Mouse (Mus musculus) retina, adult 2 months (tissue): ENCODE measurements around the gene B3galt1.

Source experiments
- DNase-seq: peaks from one replicate; pipeline ENCODE4 v3.0.0-alpha.2; 2012; ENCODE audit warnings: low read depth, low spot score

Gene B3galt1

GRCm38 (mm10) chr2:67565480-67566331, at the start of gene B3galt1:
B3galt1 (plus strand) TSS chr2:67565871.
- DNase-seq = peak; percentile 57

- peak; percentile 15 for DNase-seq
These were observed 49.3 kb upstream of the B3galt1 start for GRCm38 (mm10) chr2:67516405-67516804.

GRCm38 (mm10) chr2:67535347-67535746, 30.3 kb upstream of the B3galt1 start:
- DNase-seq = no peak

GRCm38 (mm10) chr2:67539426-67539825, 26.2 kb upstream of the B3galt1 start:
- no peak for DNase-seq

- DNase-seq = no peak
These were observed 23.5 kb upstream of the B3galt1 start for GRCm38 (mm10) chr2:67541957-67542696.

- no peak for DNase-seq
These were observed 21.2 kb upstream of the B3galt1 start for GRCm38 (mm10) chr2:67544426-67544825.

- no peak for DNase-seq
These were observed 706 bp upstream of the B3galt1 start for GRCm38 (mm10) chr2:67564851-67565479.

GRCm38 (mm10) chr2:67566566-67566965, 895 bp downstream of the B3galt1 start:
- DNase-seq = no peak

- DNase-seq = no peak
These were observed 1.5 kb downstream of the B3galt1 start for GRCm38 (mm10) chr2:67567141-67567680.

- DNase-seq = no peak
These were observed 11.0 kb downstream of the B3galt1 start for GRCm38 (mm10) chr2:67576634-67577033.

GRCm38 (mm10) chr2:67583091-67583490, 17.4 kb downstream of the B3galt1 start:
- DNase-seq = no peak

- no peak for DNase-seq
These were observed 24.7 kb downstream of the B3galt1 start for GRCm38 (mm10) chr2:67590408-67590807.

GRCm38 (mm10) chr2:67591831-67592629, 26.4 kb downstream of the B3galt1 start:
- DNase-seq = no peak

GRCm38 (mm10) chr2:67622902-67623301, 57.2 kb downstream of the B3galt1 start:
- no peak for DNase-seq

GRCm38 (mm10) chr2:67627667-67628066, 62.0 kb downstream of the B3galt1 start:
- no peak for DNase-seq

- DNase-seq = no peak
These were observed 62.6 kb downstream of the B3galt1 start for GRCm38 (mm10) chr2:67628289-67628688.

- DNase-seq = no peak
These were observed 89.2 kb downstream of the B3galt1 start for GRCm38 (mm10) chr2:67654847-67655246.

- DNase-seq = no peak
These were observed 91.7 kb downstream of the B3galt1 start for GRCm38 (mm10) chr2:67657372-67657771.

GRCm38 (mm10) chr2:67658091-67658490, 92.4 kb downstream of the B3galt1 start:
- no peak for DNase-seq

- DNase-seq = no peak
These were observed 106.0 kb downstream of the B3galt1 start for GRCm38 (mm10) chr2:67671721-67672120.

- no peak for DNase-seq
These were observed 112.0 kb downstream of the B3galt1 start for GRCm38 (mm10) chr2:67677697-67678096.
